Mouse (Mus musculus) intestine, embryonic 14.5 days (tissue): ENCODE results near the gene Agpat1. TPM values are rescaled to one million over a fixed set of nuclear protein-coding genes. Genes with fewer than 3 reads are reported as not detected.
A peak's percentile ranks its signal among the peaks of the same experiment; 100 is the strongest.

ENCODE experiments used
- ATAC-seq: fragments of 200-750 bp; cut with Nextera tagmentation; replicated peaks from 2 replicates; pipeline ENCODE4 v1.8.0; 2017; ENCODE audit warnings: low read depth, moderate number of reproducible peaks, moderate TSS enrichment, moderate library complexity; ENCODE audit not compliant: low FRiP score, low TSS enrichment
- DNase-seq: peaks from one replicate; pipeline ENCODE4 v3.0.0-alpha.2; 2018; ENCODE audit warnings: low spot score
- H3K27ac ChIP-seq: fragments of 300-500 bp; sonication (generic); 2 replicates; pipeline ENCODE4 v1.5.1; 2014; ENCODE audit warnings: low read depth, mild to moderate bottlenecking, control low read depth
- H3K27me3 ChIP-seq: fragments of 300-500 bp; sonication (generic); replicated peaks from 2 replicates; pipeline ENCODE4 v1.6.1; 2014; ENCODE audit warnings: low read length, control low read depth; ENCODE audit not compliant: control insufficient read depth, insufficient read depth
- H3K36me3 ChIP-seq: fragments of 300-500 bp; sonication (generic); 2 replicates; pipeline ENCODE4 v1.6.1; 2014; ENCODE audit warnings: low read length, control low read depth; ENCODE audit not compliant: control insufficient read depth, insufficient read depth
- H3K4me1 ChIP-seq: fragments of 300-500 bp; sonication (generic); replicated peaks from 2 replicates; pipeline ENCODE4 v1.6.1; 2014; ENCODE audit warnings: low read length, control low read depth, mixed read lengths; ENCODE audit not compliant: control insufficient read depth, insufficient read depth
- H3K4me2 ChIP-seq: fragments of 300-500 bp; sonication (generic); 2 replicates; pipeline ENCODE4 v1.6.1; 2014; ENCODE audit warnings: low read length
- H3K4me3 ChIP-seq: fragments of 300-500 bp; sonication (generic); 2 replicates; pipeline ENCODE4 v1.5.1; 2014; ENCODE audit warnings: low read depth, low read length, control low read depth, mixed read lengths
- H3K9ac ChIP-seq: fragments of 300-500 bp; sonication (generic); 2 replicates; pipeline ENCODE4 v1.6.1; 2014; ENCODE audit warnings: mild to moderate bottlenecking, low read length
- H3K9me3 ChIP-seq: fragments of 300-500 bp; sonication (generic); 2 replicates; pipeline ENCODE4 v1.6.1; 2016; ENCODE audit warnings: low read length, control low read depth; ENCODE audit not compliant: control insufficient read depth
- WGBS: fragments of 180-500 bp; shearing (Covaris S2); extraction: QIAGEN DNeasy Blood & Tissue Kit; methylation state at CpG from one replicate; pipeline ENCODE4 v1.1.7; 2014; 5-methylcytosine and 5-hydroxymethylcytosine counted together
- polyA plus RNA-seq: library from polyadenylated mRNA; unstranded; fragments of >200 nt; fragmentation: Nextera tagmentation; extraction: Ambion mirVana; gene quantifications from 2 replicates; pipeline ENCODE4 v1.2.1, GENCODE M21; 2014

Gene Agpat1
- polyA plus RNA-seq, 1 experiment from 2014 or later = 62.3 TPM

DNA sequence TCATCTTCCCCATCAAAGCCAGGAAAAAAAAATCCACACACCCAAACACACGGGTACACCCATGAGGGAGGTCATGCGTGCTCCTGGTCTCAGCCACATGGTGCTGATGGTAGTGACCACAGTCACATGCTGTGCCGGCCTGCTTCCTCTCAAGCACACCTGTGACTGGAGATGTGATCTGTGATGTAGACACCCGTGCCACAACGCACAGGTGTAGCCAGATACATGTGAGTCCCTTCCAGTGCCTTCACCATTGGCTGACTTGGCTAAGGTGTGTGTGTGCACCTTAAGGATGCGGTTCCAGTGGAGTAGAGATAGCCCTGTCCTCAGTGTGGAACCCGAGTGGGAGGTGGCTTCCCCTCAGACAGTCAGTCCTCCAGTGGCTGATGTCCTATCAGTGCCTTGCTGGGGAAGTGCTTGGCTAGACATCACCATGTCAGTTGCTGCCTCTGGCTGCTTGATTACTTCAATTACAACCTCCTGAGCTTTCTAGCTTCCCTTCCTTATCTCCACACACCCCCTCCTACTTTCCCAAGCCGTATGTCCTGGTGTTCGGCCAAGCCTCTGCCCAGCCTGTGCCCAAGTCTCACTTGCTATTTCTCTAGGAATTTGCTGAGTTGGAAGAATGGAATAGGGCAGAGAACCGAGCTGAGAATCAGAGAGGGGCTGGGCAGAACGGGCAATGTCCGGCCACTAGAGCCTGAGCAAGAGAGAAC is 55.3 kb downstream of the Agpat1 start:
- H3K36me3 ChIP-seq = peaks cover 3% of the 10 kb centered on the region; the same call in 1 of the 2 replicates
- no peak overlapping the region for H3K9ac ChIP-seq
- H3K27me3 ChIP-seq = peaks cover 13% of the 10 kb centered on the region; the same call in 1 of the 2 replicates
- no peaks in the 10 kb centered on the region for H3K9me3 ChIP-seq
- no peak overlapping the region for H3K27ac ChIP-seq
- H3K4me2 ChIP-seq = no peak overlapping the region
- ATAC-seq (no peak), DNase-seq (no peak)
- H3K4me3 ChIP-seq = no peak overlapping the region
- WGBS = 55% methylated on average over 12 of the region's 12 CpGs
- peaks cover 18% of the 10 kb centered on the region for H3K4me1 ChIP-seq

GRCm38 (mm10) chr17:34659897-34660214 is 55.8 kb downstream of the Agpat1 start:
- DNase-seq (no peak), ATAC-seq (no peak)
- Histone ChIP-seq H3K4me2 (no peak overlapping the region), H3K27me3 (peaks cover 13% of the 10 kb centered on the region; the same call in 1 of the 2 replicates), H3K9me3 (no peaks in the 10 kb centered on the region), H3K9ac (no peak overlapping the region), H3K4me3 (no peak overlapping the region), H3K4me1 (peaks cover 18% of the 10 kb centered on the region), H3K36me3 (no peaks in the 10 kb centered on the region), H3K27ac (no peak overlapping the region)
- 64% methylated on average over 3 of the region's 3 CpGs for WGBS

GRCm38 (mm10) chr17:34660259-34660820 is 56.3 kb downstream of the Agpat1 start:
- WGBS = 39% methylated on average over 8 of the region's 11 CpGs
- H3K9me3 ChIP-seq = no peaks in the 10 kb centered on the region
- H3K4me1 ChIP-seq = peaks cover 14% of the 10 kb centered on the region
- peak overlapping the region; percentile 38; the same call in 1 of the 2 replicates for H3K4me2 ChIP-seq
- no peak for ATAC-seq
- no peak overlapping the region for H3K27ac ChIP-seq
- H3K36me3 ChIP-seq = no peaks in the 10 kb centered on the region
- H3K27me3 ChIP-seq = peaks cover 13% of the 10 kb centered on the region; the same call in 1 of the 2 replicates
- no peak overlapping the region for H3K4me3 ChIP-seq
- DNase-seq = no peak
- H3K9ac ChIP-seq = no peak overlapping the region

- no peaks in the 10 kb centered on the region for H3K9me3 ChIP-seq
- H3K4me1 ChIP-seq = peaks cover 5% of the 10 kb centered on the region
- no peak overlapping the region for H3K27ac ChIP-seq
- no peak for DNase-seq
- peak overlapping the region; percentile 11; the same call in 1 of the 2 replicates for H3K4me3 ChIP-seq
- H3K27me3 ChIP-seq = peaks cover 13% of the 10 kb centered on the region; the same call in 1 of the 2 replicates
- peak; percentile 34; the same call in 1 of the 2 replicates for ATAC-seq
- WGBS = 3% methylated on average over 19 of the region's 19 CpGs
- no peaks in the 10 kb centered on the region for H3K36me3 ChIP-seq
- H3K4me2 ChIP-seq = peak overlapping the region; percentile 38
- no peak overlapping the region for H3K9ac ChIP-seq
Observed at GRCm38 (mm10) chr17:34661121-34661591, 57.1 kb downstream of the Agpat1 start.

GRCm38 (mm10) chr17:34662468-34662867 is 58.4 kb downstream of the Agpat1 start:
- H3K9me3 ChIP-seq = no peaks in the 10 kb centered on the region
- H3K9ac ChIP-seq = no peak overlapping the region
- H3K36me3 ChIP-seq = no peaks in the 10 kb centered on the region
- WGBS = 89% methylated on average over 1 of the region's 1 CpGs
- ATAC-seq (no peak), DNase-seq (no peak)
- no peak overlapping the region for H3K4me2 ChIP-seq
- H3K4me3 ChIP-seq = no peak overlapping the region
- H3K4me1 ChIP-seq = peaks cover 3% of the 10 kb centered on the region; the same call in 1 of the 2 replicates
- peaks cover 13% of the 10 kb centered on the region; the same call in 1 of the 2 replicates for H3K27me3 ChIP-seq
- no peak overlapping the region for H3K27ac ChIP-seq

- peaks cover 13% of the 10 kb centered on the region; the same call in 1 of the 2 replicates for H3K27me3 ChIP-seq
- no peak overlapping the region for H3K27ac ChIP-seq
- no peak overlapping the region for H3K4me3 ChIP-seq
- no peak overlapping the region for H3K9ac ChIP-seq
- H3K4me2 ChIP-seq = no peak overlapping the region
- no peaks in the 10 kb centered on the region for H3K36me3 ChIP-seq
- ATAC-seq (no peak), DNase-seq (no peak)
- 74% methylated on average over 8 of the region's 8 CpGs for WGBS
- H3K4me1 ChIP-seq = peaks cover 3% of the 10 kb centered on the region; the same call in 1 of the 2 replicates
- no peaks in the 10 kb centered on the region for H3K9me3 ChIP-seq
Observed at GRCm38 (mm10) chr17:34662978-34663377, 58.9 kb downstream of the Agpat1 start.

Other genes with a start within 250 kb of the Agpat1 start
- 0.60 and 0.81 TPM in 2 replicates for gene Btnl2, start 249.4 kb upstream of the Agpat1 start, polyA plus RNA-seq
- gene Btnl1, start 227.1 kb upstream of the Agpat1 start, polyA plus RNA-seq = 0.59 and 1.3 TPM in 2 replicates
- gene BC051142, start 205.4 kb upstream of the Agpat1 start, polyA plus RNA-seq = 0.51 and 0.91 TPM in 2 replicates
- 1.1 and 3.3 TPM in 2 replicates for gene Btnl4, start 126.9 kb upstream of the Agpat1 start, polyA plus RNA-seq
- 0.14 and 0.22 TPM in 2 replicates for gene Btnl6, start 86.9 kb upstream of the Agpat1 start, polyA plus RNA-seq
- 5.2 and 7.4 TPM in 2 replicates for gene Notch4, start 40.0 kb upstream of the Agpat1 start, polyA plus RNA-seq
- gene Gpsm3, start 14.5 kb upstream of the Agpat1 start, polyA plus RNA-seq = 10.3 and 12.6 TPM in 2 replicates
- 12.0 and 13.7 TPM in 2 replicates for gene Pbx2, start 13.0 kb upstream of the Agpat1 start, polyA plus RNA-seq
- gene Ager, start 6.4 kb upstream of the Agpat1 start, polyA plus RNA-seq = 2.3 and 2.9 TPM in 2 replicates
- 109 and 110 TPM in 2 replicates for gene Rnf5, start 572 bp upstream of the Agpat1 start, polyA plus RNA-seq
- 2.4 and 2.8 TPM in 2 replicates for gene Egfl8, start 11.7 kb downstream of the Agpat1 start, polyA plus RNA-seq
- 34.8 and 35.1 TPM in 2 replicates for gene Ppt2, start 24.2 kb downstream of the Agpat1 start, polyA plus RNA-seq
- 0.46 and 0.53 TPM in 2 replicates for gene Prrt1, start 25.3 kb downstream of the Agpat1 start, polyA plus RNA-seq
- gene Fkbpl, start 40.5 kb downstream of the Agpat1 start, polyA plus RNA-seq = 10.8 and 13.0 TPM in 2 replicates
- gene Atf6b, start 42.9 kb downstream of the Agpat1 start, polyA plus RNA-seq = 59.8 and 62.2 TPM in 2 replicates
- 2.2 and 2.7 TPM in 2 replicates for gene Tnxb, start 66.3 kb downstream of the Agpat1 start, polyA plus RNA-seq
- 0.23 and 0.28 TPM in 2 replicates for gene C4b, start 139.6 kb downstream of the Agpat1 start, polyA plus RNA-seq
- not detected in 2 replicates for gene Cyp21a1, start 200.3 kb downstream of the Agpat1 start, polyA plus RNA-seq
- 22.0 and 25.8 TPM in 2 replicates for gene Stk19, start 232.7 kb downstream of the Agpat1 start, polyA plus RNA-seq
- 58.2 and 63.4 TPM in 2 replicates for gene Dxo, start 232.8 kb downstream of the Agpat1 start, polyA plus RNA-seq
- gene Skiv2l, start 245.9 kb downstream of the Agpat1 start, polyA plus RNA-seq = 42.0 and 45.9 TPM in 2 replicates
- 121 and 123 TPM in 2 replicates for gene Nelfe, start 246.1 kb downstream of the Agpat1 start, polyA plus RNA-seq